Mouse (Mus musculus) spleen, postnatal 10 days (tissue): Measurements from ENCODE around the gene Map3k7cl.

ENCODE experiments used
- DNase-seq, 2 experiments: peaks; one replicate each; pipeline ENCODE4 v3.0.0; 2021 to 2022; ENCODE audit warnings: low spot score in 2 of 2

The Map3k7cl gene

GRCm38 (mm10) chr16:87642234-87642633 is 89.1 kb downstream of the Map3k7cl start:
- no peak for DNase-seq

GRCm38 (mm10) chr16:87644111-87644770 is 91.1 kb downstream of the Map3k7cl start:
- DNase-seq, result no peak
